Mouse (Mus musculus) bone marrow macrophage, adult 2 months (primary cell): ENCODE results near the gene Sh3bp1.

Source experiments
- CTCF ChIP-seq: IDR thresholded peaks from 2 replicates; pipeline ENCODE4 v1.5.1; 2012; ENCODE audit warnings: low read depth, mild to moderate bottlenecking, low read length, moderate library complexity
- POLR2A ChIP-seq: IDR thresholded peaks from 2 replicates; pipeline ENCODE4 v1.6.1; 2012; ENCODE audit warnings: mild to moderate bottlenecking, low read depth, low read length, borderline replicate concordance

DNA sequence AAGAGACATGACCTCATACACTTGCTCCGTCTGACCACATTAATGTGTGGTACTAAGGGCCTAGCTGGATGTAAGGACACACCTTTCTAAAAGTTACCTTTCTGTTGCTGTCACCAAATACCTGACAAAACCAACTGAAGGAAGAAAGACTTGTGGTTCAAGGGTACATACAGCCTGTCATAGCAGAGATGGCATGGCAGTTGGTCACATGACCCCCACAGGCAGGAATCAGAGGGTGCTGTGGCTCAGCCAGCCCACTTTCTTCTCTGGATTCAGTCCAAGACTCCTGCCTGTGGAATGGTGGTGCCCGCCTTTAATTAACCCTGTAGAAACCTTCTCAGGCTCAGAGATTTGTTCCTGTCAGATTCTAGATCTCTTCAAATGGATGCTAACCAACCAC is 36.4 kb upstream of the Sh3bp1 start:
- TF ChIP-seq CTCF, result no peak
- TF ChIP-seq POLR2A, result no peak
